ENCODE assay signal across 25 mouse cellular contexts in the genomic region with DNA sequence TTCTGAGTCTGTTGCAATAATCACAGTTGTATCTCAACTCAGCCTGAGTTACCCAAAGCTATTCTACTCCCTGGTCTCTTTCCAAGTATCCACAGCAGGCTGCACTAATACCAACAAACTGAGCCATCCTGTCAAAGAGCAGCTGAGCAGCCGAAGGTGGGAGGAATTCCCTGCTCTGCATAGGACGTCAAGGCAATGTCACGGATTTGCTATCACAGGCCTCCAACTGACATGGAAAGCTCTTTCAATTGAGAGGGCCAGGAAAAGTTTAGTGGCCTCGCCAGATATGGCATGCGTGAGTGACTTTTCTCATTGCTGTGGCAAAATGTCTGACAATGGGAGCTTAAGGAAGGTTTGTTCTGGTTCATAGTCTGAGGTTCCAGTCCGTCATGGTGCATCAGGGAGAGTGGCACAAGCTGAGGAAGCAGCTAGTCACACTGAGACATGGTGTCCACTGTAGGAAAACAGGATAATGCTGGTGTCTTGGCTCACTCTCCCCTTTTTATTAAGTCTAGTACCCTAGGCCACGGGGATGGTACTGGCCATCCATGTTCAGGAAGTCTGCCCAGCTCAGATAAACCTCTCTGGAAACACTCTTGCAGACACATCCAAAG. TPM values are rescaled to one million over a fixed set of nuclear protein-coding genes. Genes with fewer than 3 reads are reported as not detected.
DNase-seq lines count a peak whose midpoint lies in the region; ATAC-seq and TF ChIP-seq lines count a peak whose summit lies in the region.
"Had no signal": no experiment of that assay in that cellular context is flagged by ENCODE, and none has a peak within 500 bp of the region (broad histone marks: within the 10 kb centered on the region; RNA-seq: fewer than 3 reads in every experiment).

No protein-coding gene starts in this region.

- no peak for TF ChIP-seq CTCF in midbrain, postnatal 0 days (IDR thresholded peaks at IDR 0.05)
- TF ChIP-seq CTCF in heart, adult 2 months (IDR thresholded peaks at IDR 0.05): no peak

- 54% methylated on average over 7 of the region's 7 CpGs for WGBS in hindbrain, embryonic 11.5 days
- WGBS in hindbrain, embryonic 16.5 days: 42% methylated on average over 7 of the region's 7 CpGs
- WGBS in midbrain, embryonic 11.5 days: 34% methylated on average over 7 of the region's 7 CpGs
- WGBS in midbrain, embryonic 16.5 days: 33% methylated on average over 7 of the region's 7 CpGs
- WGBS in midbrain, postnatal 0 days: 33% methylated on average over 7 of the region's 7 CpGs
- whole genome bisulfite sequencing in heart, adult 2 months: 71% methylated on average over 7 of the region's 7 CpGs

- no peaks in the 10 kb centered on the region for H3K4me1 ChIP-seq in hindbrain, embryonic 11.5 days (replicated peaks; ENCODE audit: control insufficient read depth, insufficient read depth, low read length)
- no peaks in the 10 kb centered on the region for H3K4me1 ChIP-seq in hindbrain, embryonic 16.5 days (ENCODE audit: control insufficient read depth, insufficient read depth, low read depth, low read length)
- no peaks in the 10 kb centered on the region for H3K4me1 ChIP-seq in midbrain, embryonic 11.5 days (ENCODE audit: control insufficient read depth, insufficient read depth, low read length)
- H3K4me1 ChIP-seq in midbrain, embryonic 16.5 days (ENCODE audit: control insufficient read depth, insufficient read depth, low read length): no peaks in the 10 kb centered on the region
- H3K4me1 ChIP-seq in midbrain, postnatal 0 days (ENCODE audit: insufficient read depth, low read length): no peaks in the 10 kb centered on the region
- no peaks in the 10 kb centered on the region for H3K4me1 ChIP-seq in heart, adult 2 months (ENCODE audit: control insufficient read depth, insufficient read depth, low read length)
- H3K4me1 ChIP-seq: embryonic facial prominence, embryonic 12.5 days; forebrain, embryonic 15.5 days; heart, embryonic 12.5 days; hindbrain, embryonic 12.5 days had no signal

- no peak for TF ChIP-seq EP300 in heart, adult 2 months (IDR thresholded peaks at IDR 0.05; ENCODE audit: insufficient read depth, low read depth, low read length)

- no peak overlapping the region for H3K4me2 ChIP-seq in hindbrain, embryonic 11.5 days (replicated peaks; ENCODE audit: low read depth, low read length)
- no peak overlapping the region for H3K4me2 ChIP-seq in hindbrain, embryonic 16.5 days (ENCODE audit: low read length)
- H3K4me2 ChIP-seq in midbrain, embryonic 11.5 days: no peak overlapping the region
- no peak overlapping the region for H3K4me2 ChIP-seq in midbrain, embryonic 16.5 days (ENCODE audit: low read length)
- H3K4me2 ChIP-seq in midbrain, postnatal 0 days (ENCODE audit: low read depth, low read length, poor library complexity, severe bottlenecking): no peak overlapping the region
- H3K4me2 ChIP-seq: embryonic facial prominence, embryonic 12.5 days; forebrain, embryonic 15.5 days; heart, embryonic 12.5 days; hindbrain, embryonic 12.5 days had no signal

- no peak overlapping the region for H3K4me3 ChIP-seq in hindbrain, embryonic 11.5 days (ENCODE audit: low read depth, low read length)
- H3K4me3 ChIP-seq in hindbrain, embryonic 16.5 days (ENCODE audit: low read length): no peak overlapping the region
- H3K4me3 ChIP-seq in midbrain, embryonic 11.5 days (ENCODE audit: low read depth, low read length): no peak overlapping the region
- no peak overlapping the region for H3K4me3 ChIP-seq in midbrain, embryonic 16.5 days (ENCODE audit: low read depth, low read length)
- H3K4me3 ChIP-seq in midbrain, postnatal 0 days (ENCODE audit: low read depth, low read length): no peak overlapping the region
- no peak overlapping the region for H3K4me3 ChIP-seq in heart, adult 2 months
- H3K4me3 ChIP-seq: embryonic facial prominence, embryonic 12.5 days; forebrain, embryonic 15.5 days; heart, embryonic 12.5 days; hindbrain, embryonic 12.5 days had no signal

- H3K9ac ChIP-seq in hindbrain, embryonic 11.5 days (ENCODE audit: low read depth, low read length): no peak overlapping the region
- no peak overlapping the region for H3K9ac ChIP-seq in hindbrain, embryonic 16.5 days (ENCODE audit: low read depth, low read length)
- H3K9ac ChIP-seq in midbrain, embryonic 11.5 days (ENCODE audit: low read length): no peak overlapping the region
- H3K9ac ChIP-seq in midbrain, embryonic 16.5 days (ENCODE audit: low read depth, low read length): no peak overlapping the region
- H3K9ac ChIP-seq in midbrain, postnatal 0 days (replicated peaks; ENCODE audit: low read length, poor library complexity, severe bottlenecking): no peak overlapping the region
- H3K9ac ChIP-seq in heart, adult 2 months (ENCODE audit: low read depth, low read length): no peak overlapping the region
- H3K9ac ChIP-seq: embryonic facial prominence, embryonic 12.5 days; forebrain, embryonic 15.5 days; heart, embryonic 12.5 days; hindbrain, embryonic 12.5 days had no signal

- intact Hi-C loops in heart, adult 2 months (cut with DNase I): loop anchor here (10.0 kb wide), 1 partner anchor 48 kb away; no protein-coding TSS in a partner anchor

- peak; percentile 14 for DNase-seq in embryo, embryonic 10 days (ENCODE audit: low spot score)
- DNase-seq in embryo, embryonic 11 days: no peak
- peak; percentile 5 for DNase-seq in hindbrain, embryonic 11.5 days (ENCODE audit: low spot score)
- DNase-seq in midbrain, embryonic 11.5 days (ENCODE audit: low spot score, missing footprints): no peak
- peak; percentile 19 for DNase-seq in midbrain, postnatal 0 days (ENCODE audit: low spot score)
- DNase-seq in heart, adult 2 months: no peak
- DNase-seq: adrenal gland, adult 8-10 months; adrenal gland, postnatal 36 days; B cell, adult 2 months; cerebellum, adult 11 months; cerebellum, adult 8-10 months; cerebellum, postnatal 25 days; gastrocnemius, postnatal 36 days; heart, adult 18-20 months had no signal

- no peaks in the 10 kb centered on the region for H3K79me2 ChIP-seq in heart, adult 2 months (replicated peaks; ENCODE audit: control insufficient read depth, insufficient read depth, low read length)

- no peak for ATAC-seq in hindbrain, embryonic 11.5 days (ENCODE audit: low FRiP score)
- no peak for ATAC-seq in hindbrain, embryonic 16.5 days
- ATAC-seq in midbrain, embryonic 11.5 days (ENCODE audit: low FRiP score): peak; percentile 89
- no peak for ATAC-seq in midbrain, embryonic 16.5 days
- ATAC-seq in midbrain, postnatal 0 days (ENCODE audit: low FRiP score): no peak
- ATAC-seq: CD4-positive, CD25-positive, alpha-beta regulatory T cell, adult 4 months; forebrain, embryonic 15.5 days; inflammation-experienced regulatory T-cells, adult 6 months had no signal

- no peaks in the 10 kb centered on the region for H3K36me3 ChIP-seq in hindbrain, embryonic 11.5 days (ENCODE audit: control insufficient read depth, insufficient read depth, low read length)
- no peaks in the 10 kb centered on the region for H3K36me3 ChIP-seq in hindbrain, embryonic 16.5 days (ENCODE audit: control insufficient read depth, insufficient read depth, low read length)
- H3K36me3 ChIP-seq in midbrain, embryonic 11.5 days (ENCODE audit: control insufficient read depth, insufficient read depth, low read length): no peaks in the 10 kb centered on the region
- H3K36me3 ChIP-seq in midbrain, embryonic 16.5 days (ENCODE audit: control insufficient read depth, insufficient read depth, low read length): no peaks in the 10 kb centered on the region
- H3K36me3 ChIP-seq in midbrain, postnatal 0 days (ENCODE audit: insufficient read depth, low read length): no peaks in the 10 kb centered on the region
- H3K36me3 ChIP-seq in heart, adult 2 months (ENCODE audit: control insufficient read depth, insufficient read depth, low read length): no peaks in the 10 kb centered on the region
- H3K36me3 ChIP-seq: embryonic facial prominence, embryonic 12.5 days; forebrain, embryonic 15.5 days; G1E; heart, embryonic 12.5 days; hindbrain, embryonic 12.5 days had no signal

- H3K27ac ChIP-seq in hindbrain, embryonic 11.5 days (ENCODE audit: low read depth, low read length): no peak overlapping the region
- no peak overlapping the region for H3K27ac ChIP-seq in hindbrain, embryonic 16.5 days (ENCODE audit: low read depth, low read length)
- H3K27ac ChIP-seq in midbrain, embryonic 11.5 days (ENCODE audit: low read depth, low read length): no peak overlapping the region
- no peak overlapping the region for H3K27ac ChIP-seq in midbrain, embryonic 16.5 days (ENCODE audit: low read length)
- no peak overlapping the region for H3K27ac ChIP-seq in midbrain, postnatal 0 days (ENCODE audit: low read depth, low read length)
- H3K27ac ChIP-seq in heart, adult 2 months: no peak overlapping the region
- H3K27ac ChIP-seq: embryonic facial prominence, embryonic 12.5 days; forebrain, embryonic 15.5 days; hindbrain, embryonic 12.5 days had no signal

- TF ChIP-seq POLR2A in heart, adult 2 months (IDR thresholded peaks at IDR 0.05; ENCODE audit: insufficient read depth, low read depth, low read length): no peak

- no peaks in the 10 kb centered on the region for H3K27me3 ChIP-seq in hindbrain, embryonic 11.5 days (ENCODE audit: control insufficient read depth, insufficient read depth, low read length)
- no peaks in the 10 kb centered on the region for H3K27me3 ChIP-seq in hindbrain, embryonic 16.5 days (replicated peaks; ENCODE audit: control insufficient read depth, insufficient read depth, low read length)
- no peaks in the 10 kb centered on the region for H3K27me3 ChIP-seq in midbrain, embryonic 11.5 days (ENCODE audit: control insufficient read depth, insufficient read depth, low read length)
- no peaks in the 10 kb centered on the region for H3K27me3 ChIP-seq in midbrain, embryonic 16.5 days (ENCODE audit: control insufficient read depth, insufficient read depth, low read depth, low read length)
- peaks cover 3% of the 10 kb centered on the region; the same call in 1 of the 2 replicates for H3K27me3 ChIP-seq in midbrain, postnatal 0 days (ENCODE audit: insufficient read depth, low read length)
- no peaks in the 10 kb centered on the region for H3K27me3 ChIP-seq in heart, adult 2 months (ENCODE audit: control insufficient read depth, insufficient read depth, low read length)
- H3K27me3 ChIP-seq: embryonic facial prominence, embryonic 12.5 days; forebrain, embryonic 15.5 days; heart, embryonic 12.5 days; hindbrain, embryonic 12.5 days had no signal

- no peaks in the 10 kb centered on the region for H3K9me3 ChIP-seq in hindbrain, embryonic 11.5 days (ENCODE audit: control insufficient read depth, low read length)
- no peaks in the 10 kb centered on the region for H3K9me3 ChIP-seq in hindbrain, embryonic 16.5 days (ENCODE audit: control insufficient read depth, low read length)
- no peaks in the 10 kb centered on the region for H3K9me3 ChIP-seq in midbrain, embryonic 11.5 days (ENCODE audit: control insufficient read depth, low read length)
- H3K9me3 ChIP-seq in midbrain, embryonic 16.5 days (replicated peaks; ENCODE audit: control insufficient read depth, low read length, poor library complexity, severe bottlenecking): no peaks in the 10 kb centered on the region
- H3K9me3 ChIP-seq in midbrain, postnatal 0 days (ENCODE audit: low read length): no peaks in the 10 kb centered on the region
- H3K9me3 ChIP-seq: embryonic facial prominence, embryonic 12.5 days; forebrain, embryonic 15.5 days; heart, embryonic 12.5 days; hindbrain, embryonic 12.5 days had no signal

RNA-seq across cellular contexts. Expression of gene D7Ertd443e, which starts 23.1 kb away (rescaled TPM):
- 0.04 and 0.08 TPM in 2 replicates for polyA plus RNA-seq in hindbrain, embryonic 11.5 days (2014; fragmentation: Nextera tagmentation; extraction: Ambion mirVana)
- polyA plus RNA-seq in hindbrain, embryonic 16.5 days (2015; fragmentation: Nextera tagmentation; extraction: Ambion mirVana): 0.06 and 0.19 TPM in 2 replicates
- not detected in 2 replicates for polyA plus RNA-seq in midbrain, embryonic 11.5 days (2014; fragmentation: Nextera tagmentation; extraction: Ambion mirVana)
- polyA plus RNA-seq in midbrain, embryonic 16.5 days (2015; fragmentation: Nextera tagmentation; extraction: Ambion mirVana): 0.16 and 0.18 TPM in 2 replicates
- 0.38 and 0.71 TPM in 2 replicates for total RNA-seq in midbrain, postnatal 0 days (2014; rRNA removed)
- 0.27 and 0.35 TPM in 2 replicates for polyA plus RNA-seq in midbrain, postnatal 0 days (2015; fragmentation: Nextera tagmentation; extraction: Ambion mirVana)
- 1 to 10 TPM; 3.5 to 6.1 TPM for total RNA-seq in heart, adult 2 months (2021)
- polyA plus RNA-seq in heart, adult 2 months (2012; rRNA removed): 0.70 and 1.5 TPM in 2 replicates
- total RNA-seq: gastrocnemius, adult 8-10 months; gastrocnemius, postnatal 36 days had no signal
- polyA plus RNA-seq: CD4-positive, CD25-positive, alpha-beta regulatory T cell, adult 4 months; forebrain, embryonic 11.5 days; forebrain, embryonic 15.5 days; G1E; inflammation-experienced regulatory T-cells, adult 6 months had no signal

Comparison
In these comparisons a context has a peak if more than half of its experiments do, and no peak if none do; other contexts are left out.
1. DNase-seq: peak in embryo, embryonic 10 days (single experiment), hindbrain, embryonic 11.5 days (single experiment) and midbrain, postnatal 0 days (single experiment); none in embryo, embryonic 11 days (single experiment), midbrain, embryonic 11.5 days (single experiment) and heart, adult 2 months (0 of 2).